Mouse (Mus musculus) cortical plate, adult 2 months (tissue): Measurements from ENCODE around the gene Drc1.

Experiments
- CTCF ChIP-seq: fragments of 200-500 bp; IDR thresholded peaks from 2 replicates; pipeline ENCODE4 v1.5.1; 2011; ENCODE audit warnings: mild to moderate bottlenecking, control low read depth, low read length; ENCODE audit not compliant: insufficient read depth; ENCODE audit errors: extremely low read depth
- POLR2A ChIP-seq: fragments of 200-500 bp; IDR thresholded peaks from 2 replicates; pipeline ENCODE4 v1.6.1; 2011; ENCODE audit warnings: mild to moderate bottlenecking, low read length, control low read depth; ENCODE audit not compliant: insufficient read depth; ENCODE audit errors: extremely low read depth

GRCm38 (mm10) chr5:30353605-30354004 is 72.4 kb downstream of the Drc1 start:
- TF ChIP-seq POLR2A: no peak
- TF ChIP-seq CTCF: no peak
